Mouse (Mus musculus) neutrophil, adult 5-6 weeks (primary cell): ENCODE results near the gene Kiss1. TPM values are rescaled to one million over a fixed set of nuclear protein-coding genes. Genes with fewer than 3 reads are reported as not detected.
"Not testable (repeated sequence)": the region's sequence is repeated elsewhere in the genome, so short reads cannot be mapped to it uniquely, and the experiment has no call there.

ENCODE experiments used
- ATAC-seq: fragments of 151-379, 151-347 bp; 2 replicates; pipeline ENCODE4 v1.8.0; 2017; ENCODE audit warnings: mild to moderate bottlenecking, moderate TSS enrichment; ENCODE audit not compliant: insufficient number of reproducible peaks, poor library complexity, low FRiP score, severe bottlenecking; ENCODE audit errors: extremely low read depth
- total RNA-seq: library from RNA; stranded (forward); fragments of 200-1000 nt; gene quantifications from 2 replicates; pipeline ENCODE4 v1.2.3, GENCODE M21; 2017

Kiss1 gene
- total RNA-seq, 1 experiment from 2014 or later = not detected

GRCm38 (mm10) chr1:133314364-133314763 lies 7.3 kb upstream of the Kiss1 start:
- peak; percentile 43; the same call in 1 of the 2 replicates for ATAC-seq

- ATAC-seq = no peak
These were observed 5.9 kb upstream of the Kiss1 start for GRCm38 (mm10) chr1:133315775-133316174.

GRCm38 (mm10) chr1:133316577-133316976 lies 5.1 kb upstream of the Kiss1 start:
- ATAC-seq = no peak

- ATAC-seq = no peak
These were observed 4.5 kb upstream of the Kiss1 start for GRCm38 (mm10) chr1:133317149-133317548.

GRCm38 (mm10) chr1:133323333-133323732 lies 1.7 kb downstream of the Kiss1 start:
- no peak for ATAC-seq

- ATAC-seq = no peak
These were observed 4.3 kb downstream of the Kiss1 start for GRCm38 (mm10) chr1:133325951-133326350.

GRCm38 (mm10) chr1:133327094-133327493 lies 5.4 kb downstream of the Kiss1 start:
- no peak for ATAC-seq

GRCm38 (mm10) chr1:133328299-133328795 lies 6.7 kb downstream of the Kiss1 start:
- no peak for ATAC-seq

GRCm38 (mm10) chr1:133328896-133329637 lies 7.4 kb downstream of the Kiss1 start:
- no peak for ATAC-seq

GRCm38 (mm10) chr1:133329638-133329964 lies 7.9 kb downstream of the Kiss1 start:
- no peak for ATAC-seq

GRCm38 (mm10) chr1:133331142-133331541 lies 9.5 kb downstream of the Kiss1 start:
- ATAC-seq = no peak

- ATAC-seq = no peak
These were observed 11.2 kb downstream of the Kiss1 start for GRCm38 (mm10) chr1:133332656-133333430.

GRCm38 (mm10) chr1:133333937-133334336 lies 12.3 kb downstream of the Kiss1 start:
- no peak for ATAC-seq

- not testable (repeated sequence) for ATAC-seq
These were observed 18.7 kb downstream of the Kiss1 start for GRCm38 (mm10) chr1:133340403-133340802.

GRCm38 (mm10) chr1:133344357-133344756 lies 22.7 kb downstream of the Kiss1 start:
- ATAC-seq = no peak

- ATAC-seq = no peak
These were observed 24.9 kb downstream of the Kiss1 start for GRCm38 (mm10) chr1:133346531-133346930.

- ATAC-seq = no peak
These were observed 25.6 kb downstream of the Kiss1 start for GRCm38 (mm10) chr1:133347226-133347625.

GRCm38 (mm10) chr1:133347693-133348520 lies 26.2 kb downstream of the Kiss1 start:
- ATAC-seq = peak; percentile 69

GRCm38 (mm10) chr1:133350210-133350609 lies 28.5 kb downstream of the Kiss1 start, which contains the start of gene Ren1:
Gene Ren1 (plus strand): TSS chr1:133350510.
- ATAC-seq = no peak
